Mouse (Mus musculus) hindbrain, embryonic 16.5 days (tissue): ENCODE measurements at regions not wholly inside any gene's neighbourhood (a gene's known extent, or its start where the extent isn't known, plus 50 kb on each side); places are given as distances from the start of the nearest gene placed in this dataset.
"Not testable (repeated sequence)": the region's sequence is repeated elsewhere in the genome, so short reads cannot be mapped to it uniquely, and the experiment has no call there.

Experiments used
- ATAC-seq: fragments of 200-750 bp; cut with Nextera tagmentation; 2 replicates; pipeline ENCODE4 v1.8.0; 2017; ENCODE audit warnings: moderate TSS enrichment, moderate library complexity
- H3K27ac ChIP-seq: fragments of 300-500 bp; sonication (generic); 2 replicates; pipeline ENCODE4 v1.5.1; 2014; ENCODE audit warnings: low read depth, mild to moderate bottlenecking, control low read depth, low read length, moderate library complexity
- H3K27me3 ChIP-seq: fragments of 300-500 bp; sonication (generic); replicated peaks from 2 replicates; pipeline ENCODE4 v1.6.1; 2014; ENCODE audit warnings: low read length; ENCODE audit not compliant: control insufficient read depth, insufficient read depth
- H3K36me3 ChIP-seq: fragments of 300-500 bp; sonication (generic); 2 replicates; pipeline ENCODE4 v1.6.1; 2014; ENCODE audit warnings: mild to moderate bottlenecking, low read length, moderate library complexity, mixed read lengths; ENCODE audit not compliant: control insufficient read depth, insufficient read depth
- H3K4me1 ChIP-seq: fragments of 300-500 bp; sonication (generic); 2 replicates; pipeline ENCODE4 v1.6.1; 2014; ENCODE audit warnings: low read depth, low read length; ENCODE audit not compliant: control insufficient read depth, insufficient read depth
- H3K4me2 ChIP-seq: fragments of 300-500 bp; sonication (generic); 2 replicates; pipeline ENCODE4 v1.6.1; 2014; ENCODE audit warnings: mild to moderate bottlenecking, low read length, control low read depth, moderate library complexity
- H3K4me3 ChIP-seq: fragments of 300-500 bp; sonication (generic); 2 replicates; pipeline ENCODE4 v1.5.1; 2014; ENCODE audit warnings: mild to moderate bottlenecking, low read length, control low read depth, moderate library complexity
- H3K9ac ChIP-seq: fragments of 300-500 bp; sonication (generic); 2 replicates; pipeline ENCODE4 v1.6.1; 2014; ENCODE audit warnings: low read depth, mild to moderate bottlenecking, control low read depth, low read length, moderate library complexity
- H3K9me3 ChIP-seq: fragments of 300-500 bp; sonication (generic); 2 replicates; pipeline ENCODE4 v1.6.1; 2014; ENCODE audit warnings: mild to moderate bottlenecking, low read length, moderate library complexity; ENCODE audit not compliant: control insufficient read depth
- WGBS: fragments of 180-500 bp; shearing (Covaris S2); extraction: QIAGEN DNeasy Blood & Tissue Kit; methylation state at CpG from one replicate; pipeline ENCODE4 v1.1.7; 2014; 5-methylcytosine and 5-hydroxymethylcytosine counted together

- H3K4me2 ChIP-seq, H3K27me3 ChIP-seq, ATAC-seq, H3K9me3 ChIP-seq, H3K36me3 ChIP-seq, H3K4me1 ChIP-seq, H3K4me3 ChIP-seq, H3K9ac ChIP-seq, H3K27ac ChIP-seq: not testable (repeated sequence)
- 96% methylated on average over 15 of the region's 19 CpGs for WGBS
These were observed 269.7 kb upstream of the Smim15 start for GRCm38 (mm10) chr13:107774499-107774898.

- 10% methylated on average over 2 of the region's 2 CpGs for WGBS
These were observed 277.0 kb upstream of the Smim15 start for GRCm38 (mm10) chr13:107767262-107767624.

GRCm38 (mm10) chr13:107766397-107767261 lies 277.6 kb upstream of the Smim15 start:
- Histone ChIP-seq H3K27ac (no peak overlapping the region), H3K4me3 (no peak overlapping the region), H3K4me2 (no peak overlapping the region), H3K4me1 (peaks cover 28% of the 10 kb centered on the region), H3K9ac (no peak overlapping the region), H3K9me3 (no peaks in the 10 kb centered on the region), H3K36me3 (peaks cover 5% of the 10 kb centered on the region), H3K27me3 (no peaks in the 10 kb centered on the region)
- peak; percentile 71 for ATAC-seq
- 29% methylated on average over 13 of the region's 13 CpGs for WGBS

More at GRCm38 (mm10) chr13:107767262-107767624, 277.0 kb upstream of the Smim15 start:
- no peak overlapping the region for H3K9ac ChIP-seq
- peaks cover 28% of the 10 kb centered on the region for H3K4me1 ChIP-seq
- no peaks in the 10 kb centered on the region for H3K27me3 ChIP-seq
- H3K36me3 ChIP-seq, result peaks cover 5% of the 10 kb centered on the region
- H3K27ac ChIP-seq, result peak overlapping the region; percentile 39; the same call in 1 of the 2 replicates
- H3K4me3 ChIP-seq, result no peak overlapping the region
- peak; percentile 88 for ATAC-seq
- no peaks in the 10 kb centered on the region for H3K9me3 ChIP-seq
- H3K4me2 ChIP-seq, result no peak overlapping the region

- Histone ChIP-seq H3K4me3 (no peak overlapping the region), H3K27ac (no peak overlapping the region), H3K4me1 (peaks cover 28% of the 10 kb centered on the region), H3K9ac (no peak overlapping the region), H3K4me2 (no peak overlapping the region), H3K9me3 (no peaks in the 10 kb centered on the region), H3K36me3 (0 out of 2 replicates have a peak, but pooled peaks cover 2% of the 10 kb centered on the region), H3K27me3 (no peaks in the 10 kb centered on the region)
- no peak for ATAC-seq
- 90% methylated on average over 5 of the region's 5 CpGs for WGBS
These were observed 280.3 kb upstream of the Smim15 start for GRCm38 (mm10) chr13:107763911-107764310.

GRCm38 (mm10) chr13:107760511-107760910 lies 283.7 kb upstream of the Smim15 start:
- no peak for ATAC-seq
- 63% methylated on average over 8 of the region's 8 CpGs for WGBS
- H3K4me3 ChIP-seq, result no peak overlapping the region

GRCm38 (mm10) chr13:107758327-107759095 lies 285.7 kb upstream of the Smim15 start:
- H3K27me3 ChIP-seq, result no peaks in the 10 kb centered on the region
- WGBS, result 73% methylated on average over 13 of the region's 13 CpGs
- H3K36me3 ChIP-seq, result 0 out of 2 replicates have a peak, but pooled peaks cover 2% of the 10 kb centered on the region
- no peak overlapping the region for H3K4me2 ChIP-seq
- H3K4me3 ChIP-seq, result no peak overlapping the region
- H3K9me3 ChIP-seq, result no peaks in the 10 kb centered on the region
- ATAC-seq, result no peak
- no peak overlapping the region for H3K27ac ChIP-seq
- peaks cover 1% of the 10 kb centered on the region for H3K4me1 ChIP-seq
- no peak overlapping the region for H3K9ac ChIP-seq

More at GRCm38 (mm10) chr13:107760511-107760910, 283.7 kb upstream of the Smim15 start:
- H3K9me3 ChIP-seq, result no peaks in the 10 kb centered on the region
- no peaks in the 10 kb centered on the region for H3K27me3 ChIP-seq
- peaks cover 3% of the 10 kb centered on the region for H3K4me1 ChIP-seq
- H3K27ac ChIP-seq, result no peak overlapping the region
- H3K4me2 ChIP-seq, result no peak overlapping the region
- H3K9ac ChIP-seq, result no peak overlapping the region
- 0 out of 2 replicates have a peak, but pooled peaks cover 2% of the 10 kb centered on the region for H3K36me3 ChIP-seq

- Histone ChIP-seq H3K4me3 (no peak overlapping the region), H3K4me2 (no peak overlapping the region), H3K9me3 (no peaks in the 10 kb centered on the region), H3K4me1 (no peaks in the 10 kb centered on the region; the same call in 1 of the 2 replicates), H3K27me3 (no peaks in the 10 kb centered on the region), H3K36me3 (no peaks in the 10 kb centered on the region), H3K27ac (no peak overlapping the region), H3K9ac (no peak overlapping the region)
- no peak for ATAC-seq
- WGBS, result 64% methylated on average over 3 of the region's 3 CpGs
These were observed 291.5 kb upstream of the Smim15 start for GRCm38 (mm10) chr13:107752745-107753144.

- no peaks in the 10 kb centered on the region for H3K27me3 ChIP-seq
- H3K27ac ChIP-seq, result no peak overlapping the region
- ATAC-seq, result peak; percentile 82
- H3K9me3 ChIP-seq, result no peaks in the 10 kb centered on the region
- H3K36me3 ChIP-seq, result no peaks in the 10 kb centered on the region; the same call in 1 of the 2 replicates
- no peak overlapping the region for H3K9ac ChIP-seq
- H3K4me1 ChIP-seq, result no peaks in the 10 kb centered on the region; the same call in 1 of the 2 replicates
- 28% methylated on average over 21 of the region's 21 CpGs for WGBS
- H3K4me3 ChIP-seq, result no peak overlapping the region
- H3K4me2 ChIP-seq, result no peak overlapping the region
These were observed 300.6 kb upstream of the Smim15 start for GRCm38 (mm10) chr13:107743464-107744218.
